Mouse (Mus musculus) layer of hippocampus, adult 2 months (tissue): Measurements from ENCODE around the gene Btbd9. TPM values are rescaled to one million over a fixed set of nuclear protein-coding genes. Genes with fewer than 3 reads are reported as not detected.
A peak's percentile ranks its signal among the peaks of the same experiment; 100 is the strongest.

Experiments used
- DNase-seq, 2 experiments: peaks; one replicate each; pipeline ENCODE4 v3.0.0; 2022; ENCODE audit warnings: low spot score in 2 of 2
- H3K27ac ChIP-seq: fragments of 200-600 bp; 2 replicates; pipeline ENCODE4 v1.8.1; 2022
- H3K4me3 ChIP-seq: fragments of 200-600 bp; 2 replicates; pipeline ENCODE4 v1.8.1; 2022; ENCODE audit warnings: mild to moderate bottlenecking
- CTCF ChIP-seq: fragments of 200-600 bp; conservative IDR thresholded peaks from 2 replicates; pipeline ENCODE4 v1.8.1; 2022; ENCODE audit warnings: antibody characterized with exemption, mild to moderate bottlenecking, moderate library complexity
- total RNA-seq, 2 experiments: library from RNA; stranded (reverse); gene quantifications; 2 replicates each; pipeline ENCODE4 v1.2.3; 2021

Gene Btbd9
- total RNA-seq, 2 experiments from 2014 or later, result 168 to 187 TPM

GRCm38 (mm10) chr17:30292666-30293065 lies 283.6 kb downstream of the Btbd9 start:
- no peak for DNase-seq
- peak overlapping the region; percentile 60 for H3K27ac ChIP-seq
- H3K4me3 ChIP-seq, result no peak overlapping the region
- TF ChIP-seq CTCF, result no peak

GRCm38 (mm10) chr17:30285641-30286040 lies 290.6 kb downstream of the Btbd9 start:
- no peak overlapping the region for H3K27ac ChIP-seq
- no peak for TF ChIP-seq CTCF
- no peak for DNase-seq
- H3K4me3 ChIP-seq, result no peak overlapping the region

DNA sequence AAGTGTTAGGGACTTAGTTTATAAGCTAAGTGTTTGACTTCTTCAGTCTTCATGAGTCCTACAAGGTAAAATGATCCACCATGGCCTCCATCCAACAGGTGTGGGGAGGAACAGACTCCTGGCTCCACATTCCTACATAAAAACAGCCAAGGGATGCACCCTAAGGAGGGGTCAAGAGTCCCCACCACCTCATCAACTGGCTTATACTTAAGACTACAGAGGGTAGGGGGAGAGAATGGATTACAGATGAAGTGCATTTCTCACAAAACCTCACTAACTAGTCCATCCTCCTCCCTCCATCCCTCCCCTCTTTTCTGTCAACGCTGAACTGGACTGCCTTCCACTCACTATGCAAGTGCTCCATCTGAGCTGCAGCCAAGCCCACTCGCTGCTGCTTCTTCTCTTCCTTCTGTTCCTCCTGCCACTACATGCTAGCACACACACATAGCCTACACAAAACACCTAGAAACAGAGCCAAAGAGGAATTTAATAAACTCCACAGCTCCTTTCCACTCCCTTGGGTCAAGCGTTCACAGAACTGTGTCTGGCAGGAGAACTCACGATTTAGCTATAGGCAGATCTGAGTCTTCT lies 292.7 kb downstream of the Btbd9 start:
- DNase-seq, result no peak
- TF ChIP-seq CTCF, result no peak
- H3K4me3 ChIP-seq, result no peak overlapping the region
- H3K27ac ChIP-seq, result peak overlapping the region; percentile 28

DNA sequence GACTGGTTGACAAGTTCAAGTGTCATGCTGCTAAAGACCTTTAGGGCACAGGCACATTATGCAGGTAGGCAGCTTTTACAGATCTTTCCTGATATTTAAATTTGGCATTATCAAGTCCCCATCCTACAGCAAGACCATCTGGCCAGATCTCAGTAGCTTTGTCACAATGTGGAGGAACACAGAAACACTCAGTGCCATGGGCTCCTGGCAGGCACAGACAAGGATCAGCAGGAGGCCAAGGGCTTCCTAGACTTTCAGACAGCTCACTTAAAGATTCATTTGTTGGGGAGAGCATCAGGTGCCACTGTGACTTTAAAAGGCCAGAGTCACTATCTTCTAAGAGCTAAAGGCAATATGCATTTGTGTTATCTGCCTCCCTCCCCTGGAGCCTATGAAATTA lies 293.3 kb downstream of the Btbd9 start:
- no peak for DNase-seq
- no peak for TF ChIP-seq CTCF
- no peak overlapping the region for H3K4me3 ChIP-seq
- peak overlapping the region; percentile 28 for H3K27ac ChIP-seq

GRCm38 (mm10) chr17:30280323-30281118 lies 295.8 kb downstream of the Btbd9 start:
- 0 out of 2 replicates have a peak, but pooled peaks have one; percentile 3 for TF ChIP-seq CTCF
- Histone ChIP-seq H3K4me3 (no peak overlapping the region), H3K27ac (peak overlapping the region; percentile 76)
- no peak for DNase-seq

DNA sequence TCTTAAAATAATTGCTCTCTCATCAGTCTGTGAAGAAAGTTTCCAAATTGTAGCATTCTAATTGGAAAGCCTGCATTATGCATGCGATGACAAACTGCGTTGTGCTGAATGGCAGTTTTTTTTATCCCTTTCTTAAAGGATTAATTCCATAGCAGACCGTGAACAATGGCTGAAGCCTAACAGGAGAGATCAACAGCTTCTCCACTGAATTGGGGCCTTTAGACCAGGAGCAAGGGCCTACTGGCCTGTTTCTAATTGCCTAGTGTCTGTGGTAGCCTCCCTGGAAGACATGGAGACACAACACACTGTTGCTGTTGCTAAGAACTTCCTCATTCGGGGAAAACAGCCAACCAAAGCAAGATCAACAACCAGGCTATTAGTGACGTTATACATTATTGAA lies 296.6 kb downstream of the Btbd9 start:
- H3K4me3 ChIP-seq, result no peak overlapping the region
- H3K27ac ChIP-seq, result peak overlapping the region; percentile 76
- DNase-seq, result no peak
- TF ChIP-seq CTCF, result no peak

DNA sequence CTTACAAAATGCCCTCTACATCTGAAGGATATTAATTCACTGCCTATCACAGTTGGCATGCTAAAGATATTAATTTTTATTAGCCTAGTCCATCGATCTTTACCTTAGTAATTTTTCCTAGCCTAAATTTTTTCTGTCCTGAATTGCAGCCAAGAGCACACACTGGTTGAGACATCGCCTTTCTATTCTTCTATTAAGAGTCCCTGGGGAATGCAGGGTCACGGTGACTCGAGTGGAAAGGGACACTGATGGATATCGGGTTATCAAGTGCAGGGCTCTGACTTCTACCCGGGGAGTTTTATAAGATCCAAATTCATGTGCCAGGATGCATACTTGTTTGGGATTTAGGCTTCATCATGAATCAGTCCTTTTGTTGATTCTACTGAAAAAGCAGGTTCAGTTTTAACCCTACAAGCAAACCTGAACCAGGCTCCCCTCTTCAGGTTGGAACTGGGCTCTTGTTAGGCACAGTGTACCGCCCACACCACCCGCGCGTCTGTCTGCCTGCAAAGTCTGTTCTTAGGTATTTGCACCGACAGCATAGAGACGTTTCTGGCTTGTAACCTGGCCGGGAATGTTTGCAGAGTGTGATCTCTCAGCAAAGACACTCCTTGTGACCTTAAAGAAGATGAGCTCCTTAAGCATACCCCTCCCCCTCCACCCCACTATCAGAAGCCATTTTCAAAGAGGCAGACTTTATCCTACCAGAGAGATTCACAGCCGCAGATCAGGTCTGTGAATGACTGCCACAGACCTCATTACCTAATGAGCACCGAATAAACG lies 297.5 kb downstream of the Btbd9 start:
- DNase-seq, result peak in 1 of 2 experiments; percentile 49
- no peak for TF ChIP-seq CTCF
- H3K4me3 ChIP-seq, result no peak overlapping the region
- peak overlapping the region; percentile 76 for H3K27ac ChIP-seq

- TF ChIP-seq CTCF, result no peak
- Histone ChIP-seq H3K27ac (no peak overlapping the region), H3K4me3 (no peak overlapping the region)
- DNase-seq, result no peak
Observed at GRCm38 (mm10) chr17:30276477-30276876, 299.8 kb downstream of the Btbd9 start.

DNA sequence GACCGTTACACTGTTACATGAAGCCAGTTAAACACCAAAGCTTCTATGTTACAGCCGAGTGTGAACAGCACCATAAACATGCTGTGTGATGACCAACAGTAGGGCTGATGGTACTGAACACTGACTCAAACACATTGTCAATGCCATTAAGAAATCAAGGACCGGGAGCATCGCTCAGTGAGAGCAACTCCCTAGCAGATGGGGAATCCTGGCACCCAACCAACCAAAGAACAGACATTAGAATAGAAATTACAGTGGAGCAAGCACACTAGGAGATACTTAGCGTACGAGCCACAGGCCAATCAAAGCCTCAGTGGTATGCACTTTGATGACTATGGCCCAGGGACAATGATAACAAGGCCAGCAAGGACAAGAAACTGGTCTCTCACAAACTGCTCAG lies 303.5 kb downstream of the Btbd9 start:
- H3K27ac ChIP-seq, result peak overlapping the region; percentile 39; the same call in 1 of the 2 replicates
- peak; percentile 78 to 80 for DNase-seq

DNA sequence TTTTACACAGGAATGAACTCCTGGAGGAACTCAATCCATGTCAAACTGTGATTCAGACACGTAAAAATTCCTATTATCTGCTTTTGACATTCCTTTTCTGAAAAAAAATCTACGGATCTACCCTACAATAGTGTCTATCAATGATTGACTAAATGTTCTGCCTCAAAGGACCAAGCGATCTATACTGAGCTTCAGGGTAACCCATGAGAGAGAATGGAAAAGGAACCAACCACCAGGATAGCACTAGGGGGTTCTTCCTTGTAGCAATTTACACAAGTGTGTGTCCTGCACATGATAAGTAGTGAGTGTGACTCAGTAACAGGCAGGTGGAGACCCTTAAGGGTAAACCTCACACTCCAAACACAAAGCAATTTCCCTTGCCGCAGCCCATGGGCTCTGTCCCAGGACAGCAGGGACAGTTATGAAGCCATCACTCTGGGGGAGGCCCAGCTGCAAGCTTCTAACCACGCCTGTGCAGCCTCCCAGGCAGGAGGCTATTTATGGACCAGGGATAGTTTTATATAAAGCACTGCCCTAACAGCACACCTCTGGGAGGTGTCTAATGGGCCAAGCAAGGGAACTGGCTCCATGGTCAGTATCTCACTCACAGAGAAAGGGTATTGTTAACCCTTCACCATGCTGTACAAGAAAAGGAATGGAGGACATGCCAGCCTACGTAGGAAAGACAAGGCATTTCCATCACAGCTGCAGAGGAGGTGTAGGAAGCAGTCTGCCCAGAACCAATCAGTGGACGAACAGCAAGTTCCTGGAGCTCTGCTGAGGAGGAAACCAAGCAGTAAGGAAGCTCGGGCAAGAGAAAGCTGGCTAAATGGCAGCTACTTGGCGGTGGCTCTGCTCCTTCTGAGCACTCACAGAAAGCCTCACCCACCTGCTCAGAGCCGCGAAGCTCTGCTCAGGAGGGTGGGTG lies 306.9 kb downstream of the Btbd9 start:
- DNase-seq, result no peak
- TF ChIP-seq CTCF, result no peak
- H3K27ac ChIP-seq, result peak overlapping the region; percentile 58

More for the DNA sequence above, 303.5 kb downstream of the Btbd9 start:
- H3K4me3 ChIP-seq, result no peak overlapping the region
- no peak for TF ChIP-seq CTCF

GRCm38 (mm10) chr17:30268456-30268855 lies 307.8 kb downstream of the Btbd9 start:
- TF ChIP-seq CTCF, result no peak
- H3K4me3 ChIP-seq, result no peak overlapping the region
- DNase-seq, result no peak
- no peak overlapping the region for H3K27ac ChIP-seq

More for the DNA sequence above, 306.9 kb downstream of the Btbd9 start:
- no peak overlapping the region for H3K4me3 ChIP-seq

DNA sequence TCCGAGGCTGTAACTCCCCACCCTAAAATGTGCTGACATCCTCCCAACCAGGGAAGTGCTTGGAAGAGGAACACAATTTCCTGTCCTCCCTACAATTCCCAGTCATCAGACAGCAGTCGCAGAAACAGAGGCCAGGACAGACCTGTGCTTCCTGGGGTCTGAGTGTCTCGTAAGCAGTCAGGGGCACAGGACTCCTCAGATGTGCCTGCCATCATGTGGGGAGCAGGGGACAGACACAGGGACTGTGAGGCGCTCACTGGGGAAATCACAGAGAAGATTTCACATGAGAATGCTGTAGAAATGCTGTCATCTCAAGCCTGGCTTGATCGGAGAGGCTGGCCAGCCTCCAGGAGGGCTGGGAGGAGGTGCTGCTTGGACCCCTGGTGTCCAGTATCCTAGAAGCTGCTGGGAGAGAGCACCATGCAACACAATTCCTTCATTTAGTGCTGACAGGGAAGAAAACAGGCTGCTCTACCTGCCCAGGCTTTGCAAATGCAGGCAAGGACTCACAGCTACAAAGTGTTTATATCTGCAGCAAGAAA lies 308.8 kb downstream of the Btbd9 start:
- TF ChIP-seq CTCF, result no peak
- H3K4me3 ChIP-seq, result no peak overlapping the region
- DNase-seq, result no peak
- no peak overlapping the region for H3K27ac ChIP-seq
